Mouse (Mus musculus) midbrain, embryonic 13.5 days (tissue): ENCODE data around the gene Glrb. TPM values are rescaled to one million over a fixed set of nuclear protein-coding genes. Genes with fewer than 3 reads are reported as not detected.

Experiments used
- ATAC-seq: fragments of 200-750 bp; cut with Nextera tagmentation; 2 replicates; pipeline ENCODE4 v1.8.0; 2017; ENCODE audit warnings: mild to moderate bottlenecking, moderate TSS enrichment, moderate library complexity
- H3K27ac ChIP-seq: fragments of 300-500 bp; sonication (generic); 2 replicates; pipeline ENCODE4 v1.5.1; 2015; ENCODE audit warnings: inconsistent platforms, mild to moderate bottlenecking, moderate library complexity
- H3K27me3 ChIP-seq: fragments of 300-500 bp; sonication (generic); 2 replicates; pipeline ENCODE4 v1.6.1; 2015; ENCODE audit warnings: mild to moderate bottlenecking, inconsistent platforms
- H3K36me3 ChIP-seq: fragments of 300-500 bp; sonication (generic); 2 replicates; pipeline ENCODE4 v1.6.1; 2015; ENCODE audit warnings: mild to moderate bottlenecking, inconsistent platforms
- H3K4me1 ChIP-seq: fragments of 300-500 bp; sonication (generic); replicated peaks from 2 replicates; pipeline ENCODE4 v1.6.1; 2015; ENCODE audit warnings: inconsistent platforms
- H3K4me2 ChIP-seq: fragments of 300-500 bp; sonication (generic); replicated peaks from 2 replicates; pipeline ENCODE4 v1.6.1; 2015; ENCODE audit warnings: moderate library complexity, mild to moderate bottlenecking, inconsistent platforms
- H3K4me3 ChIP-seq: fragments of 300-500 bp; sonication (generic); replicated peaks from 2 replicates; pipeline ENCODE4 v1.5.1; 2015; ENCODE audit warnings: mild to moderate bottlenecking, inconsistent platforms
- H3K9ac ChIP-seq: fragments of 300-500 bp; sonication (generic); replicated peaks from 2 replicates; pipeline ENCODE4 v1.6.1; 2015; ENCODE audit warnings: mild to moderate bottlenecking, inconsistent platforms
- H3K9me3 ChIP-seq: fragments of 300-500 bp; sonication (generic); 2 replicates; pipeline ENCODE4 v1.6.1; 2016; ENCODE audit warnings: mild to moderate bottlenecking, inconsistent platforms
- WGBS: fragments of 180-500 bp; shearing (Covaris S2); methylation state at CpG from one replicate; pipeline ENCODE4 v1.1.7; 2015; 5-methylcytosine and 5-hydroxymethylcytosine counted together
- polyA plus RNA-seq: library from polyadenylated mRNA; unstranded; fragments of >200 nt; fragmentation: Nextera tagmentation; extraction: Ambion mirVana; gene quantifications from 2 replicates; pipeline ENCODE4 v1.2.1, GENCODE M21; 2015

The Glrb gene
- polyA plus RNA-seq, 1 experiment from 2014 or later = 12.7 TPM

- Histone ChIP-seq H3K27ac (no peak overlapping the region), H3K4me2 (no peak overlapping the region), H3K9me3 (no peaks in the 10 kb centered on the region), H3K9ac (no peak overlapping the region), H3K4me3 (no peak overlapping the region), H3K27me3 (no peaks in the 10 kb centered on the region), H3K36me3 (no peaks in the 10 kb centered on the region), H3K4me1 (0 out of 2 replicates have a peak, but pooled peaks cover 7% of the 10 kb centered on the region)
- no peak for ATAC-seq
- 41% methylated on average over 5 of the region's 5 CpGs for WGBS
Observed at GRCm38 (mm10) chr3:80878571-80878970, 34.9 kb downstream of the Glrb start.

DNA sequence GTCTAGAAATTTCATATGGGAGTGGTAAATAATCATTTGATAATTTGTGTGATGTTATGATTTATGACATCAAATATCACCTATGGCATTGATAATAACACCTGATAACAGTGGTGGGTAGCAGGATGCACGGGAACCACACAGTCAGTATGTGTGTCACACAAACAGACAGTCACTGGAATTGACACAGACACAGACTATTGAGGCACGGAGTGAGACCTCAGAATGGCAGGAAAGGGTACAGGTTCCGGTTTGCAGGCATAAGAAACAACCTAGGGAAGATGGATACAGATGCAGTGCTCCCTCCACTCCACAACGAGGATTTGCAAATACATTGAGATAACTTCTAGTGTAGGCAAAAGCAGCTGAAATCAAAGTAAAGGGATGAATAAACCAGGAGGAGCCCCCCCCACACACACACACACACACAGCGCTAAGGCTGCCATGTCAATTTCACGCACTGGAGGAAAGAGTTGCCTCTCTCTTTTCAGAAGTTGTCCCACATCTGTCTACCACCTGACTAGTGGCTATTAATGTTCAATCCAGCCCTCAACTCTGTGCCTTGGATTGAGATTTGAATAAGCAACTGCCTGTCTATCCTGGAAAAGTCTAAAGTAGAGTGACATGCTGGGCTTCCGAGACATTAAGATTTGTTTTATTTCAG lies 38.6 kb downstream of the Glrb start:
- Histone ChIP-seq H3K4me2 (no peak overlapping the region), H3K9ac (no peak overlapping the region), H3K27ac (no peak overlapping the region), H3K36me3 (no peaks in the 10 kb centered on the region), H3K4me3 (no peak overlapping the region), H3K27me3 (no peaks in the 10 kb centered on the region), H3K9me3 (no peaks in the 10 kb centered on the region), H3K4me1 (0 out of 2 replicates have a peak, but pooled peaks cover 4% of the 10 kb centered on the region)
- 68% methylated on average over 7 of the region's 7 CpGs for WGBS
- no peak for ATAC-seq

- ATAC-seq = no peak
- Histone ChIP-seq H3K4me2 (no peak overlapping the region), H3K27ac (no peak overlapping the region), H3K9ac (no peak overlapping the region), H3K27me3 (no peaks in the 10 kb centered on the region), H3K36me3 (no peaks in the 10 kb centered on the region), H3K9me3 (no peaks in the 10 kb centered on the region), H3K4me3 (no peak overlapping the region), H3K4me1 (0 out of 2 replicates have a peak, but pooled peaks cover 4% of the 10 kb centered on the region)
- WGBS = 57% methylated on average over 5 of the region's 5 CpGs
Observed at GRCm38 (mm10) chr3:80874081-80874480, 39.4 kb downstream of the Glrb start.

- Histone ChIP-seq H3K9ac (no peak overlapping the region), H3K27me3 (no peaks in the 10 kb centered on the region)
- ATAC-seq = no peak
Observed at GRCm38 (mm10) chr3:80871472-80872171, 41.8 kb downstream of the Glrb start.

DNA sequence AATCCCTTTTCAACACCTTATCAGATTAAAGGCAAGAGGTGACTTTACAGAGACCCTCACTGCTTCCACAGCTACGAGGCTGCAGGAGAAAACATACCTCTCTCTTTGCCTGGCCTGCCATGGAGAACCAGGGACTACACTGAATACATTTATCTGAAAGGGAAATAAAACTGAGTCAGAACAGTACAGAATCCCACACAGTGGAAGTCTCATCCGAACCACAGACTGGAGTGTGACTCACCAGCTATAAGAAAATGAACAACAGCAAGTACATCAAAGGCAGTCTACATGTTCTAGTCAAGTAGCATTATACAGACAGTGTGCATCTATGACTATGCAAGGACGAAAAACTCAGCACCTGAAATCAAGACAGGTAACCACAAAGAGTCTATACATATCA lies 46.1 kb downstream of the Glrb start:
- no peaks in the 10 kb centered on the region for H3K9me3 ChIP-seq
- no peak overlapping the region for H3K9ac ChIP-seq
- peaks cover 5% of the 10 kb centered on the region; the same call in 1 of the 2 replicates for H3K4me1 ChIP-seq
- ATAC-seq = no peak
- WGBS = 89% methylated on average over 3 of the region's 3 CpGs
- H3K27me3 ChIP-seq = no peaks in the 10 kb centered on the region
- H3K27ac ChIP-seq = no peak overlapping the region
- no peak overlapping the region for H3K4me3 ChIP-seq
- no peak overlapping the region for H3K4me2 ChIP-seq
- no peaks in the 10 kb centered on the region for H3K36me3 ChIP-seq

More at GRCm38 (mm10) chr3:80871472-80872171, 41.8 kb downstream of the Glrb start:
- no peak overlapping the region for H3K4me2 ChIP-seq
- no peak overlapping the region for H3K27ac ChIP-seq
- 0 out of 2 replicates have a peak, but pooled peaks cover 4% of the 10 kb centered on the region for H3K4me1 ChIP-seq
- 88% methylated on average over 1 of the region's 1 CpGs for WGBS
- H3K36me3 ChIP-seq = no peaks in the 10 kb centered on the region
- H3K9me3 ChIP-seq = no peaks in the 10 kb centered on the region
- no peak overlapping the region for H3K4me3 ChIP-seq

GRCm38 (mm10) chr3:80852912-80853507 lies 60.5 kb downstream of the Glrb start:
- Histone ChIP-seq H3K9ac (no peak overlapping the region), H3K27me3 (no peaks in the 10 kb centered on the region), H3K4me2 (no peak overlapping the region), H3K36me3 (no peaks in the 10 kb centered on the region), H3K27ac (no peak overlapping the region), H3K4me3 (no peak overlapping the region), H3K4me1 (no peaks in the 10 kb centered on the region), H3K9me3 (no peaks in the 10 kb centered on the region)
- WGBS = 91% methylated on average over 3 of the region's 3 CpGs
- ATAC-seq = no peak

DNA sequence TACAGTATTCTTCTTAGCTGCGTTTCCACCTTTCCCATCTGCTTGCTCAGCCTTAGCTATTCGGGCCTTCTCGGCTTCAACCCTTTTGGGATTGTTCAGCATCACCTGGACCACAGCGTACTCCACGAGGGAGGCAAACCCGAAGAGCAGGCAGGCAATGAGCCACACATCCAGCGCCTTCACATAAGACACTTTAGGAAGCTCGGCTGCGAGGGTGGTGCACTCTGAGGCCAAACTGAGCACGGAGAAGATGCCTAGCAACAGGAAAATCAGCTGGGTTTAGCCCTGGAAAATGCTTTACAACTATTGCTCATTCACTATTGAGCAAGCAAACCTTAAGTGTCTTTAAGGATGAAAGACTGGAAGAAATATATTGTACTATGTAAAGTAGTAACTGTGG lies 62.5 kb downstream of the Glrb start:
- Histone ChIP-seq H3K4me2 (no peak overlapping the region), H3K27ac (no peak overlapping the region)

GRCm38 (mm10) chr3:80845634-80846033 lies 67.8 kb downstream of the Glrb start:
- Histone ChIP-seq H3K4me1 (no peaks in the 10 kb centered on the region), H3K36me3 (no peaks in the 10 kb centered on the region), H3K27ac (no peak overlapping the region), H3K4me3 (no peak overlapping the region), H3K4me2 (no peak overlapping the region), H3K9me3 (no peaks in the 10 kb centered on the region), H3K27me3 (no peaks in the 10 kb centered on the region), H3K9ac (no peak overlapping the region)
- ATAC-seq = no peak
- WGBS = 97% methylated on average over 2 of the region's 2 CpGs

More for the DNA sequence above, 62.5 kb downstream of the Glrb start:
- Histone ChIP-seq H3K4me3 (no peak overlapping the region), H3K36me3 (no peaks in the 10 kb centered on the region), H3K4me1 (no peaks in the 10 kb centered on the region), H3K9me3 (no peaks in the 10 kb centered on the region), H3K27me3 (no peaks in the 10 kb centered on the region), H3K9ac (no peak overlapping the region)
- WGBS = 85% methylated on average over 10 of the region's 10 CpGs
- no peak for ATAC-seq

- ATAC-seq = no peak
- no peaks in the 10 kb centered on the region for H3K9me3 ChIP-seq
- 87% methylated on average over 5 of the region's 5 CpGs for WGBS
Observed at GRCm38 (mm10) chr3:80839845-80840244, 73.6 kb downstream of the Glrb start.

GRCm38 (mm10) chr3:80837583-80837982 lies 75.9 kb downstream of the Glrb start:
- Histone ChIP-seq H3K4me1 (no peaks in the 10 kb centered on the region), H3K36me3 (no peaks in the 10 kb centered on the region), H3K27ac (no peak overlapping the region), H3K4me2 (no peak overlapping the region), H3K9ac (no peak overlapping the region), H3K4me3 (no peak overlapping the region), H3K27me3 (no peaks in the 10 kb centered on the region), H3K9me3 (no peaks in the 10 kb centered on the region)
- no peak for ATAC-seq
- WGBS = 66% methylated on average over 3 of the region's 3 CpGs

More at GRCm38 (mm10) chr3:80839845-80840244, 73.6 kb downstream of the Glrb start:
- no peak overlapping the region for H3K4me3 ChIP-seq
- H3K36me3 ChIP-seq = no peaks in the 10 kb centered on the region
- H3K4me1 ChIP-seq = no peaks in the 10 kb centered on the region
- H3K4me2 ChIP-seq = no peak overlapping the region
- H3K27ac ChIP-seq = no peak overlapping the region
- no peak overlapping the region for H3K9ac ChIP-seq
- no peaks in the 10 kb centered on the region for H3K27me3 ChIP-seq

DNA sequence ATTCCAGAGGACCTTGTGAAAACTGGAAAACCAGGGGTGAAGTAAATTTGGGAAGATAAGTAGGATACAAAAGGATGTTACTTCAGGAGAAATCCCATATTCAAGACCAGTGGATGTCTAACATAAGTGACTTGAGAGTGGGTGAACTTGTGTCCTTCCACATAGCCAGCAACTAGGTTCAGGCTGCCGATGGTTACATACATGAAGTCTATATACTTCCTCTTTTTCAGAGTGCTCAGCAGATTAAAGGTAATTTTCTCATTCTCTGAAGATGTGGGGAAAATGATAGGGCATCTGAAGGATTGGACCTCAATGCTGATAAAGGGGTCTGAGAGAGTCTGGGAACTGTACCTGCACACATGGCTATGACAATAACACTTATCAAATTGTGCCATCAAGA lies 89.5 kb downstream of the Glrb start:
- Histone ChIP-seq H3K4me2 (no peak overlapping the region), H3K9me3 (no peaks in the 10 kb centered on the region), H3K27ac (no peak overlapping the region), H3K4me3 (no peak overlapping the region), H3K4me1 (no peaks in the 10 kb centered on the region), H3K36me3 (no peaks in the 10 kb centered on the region), H3K27me3 (no peaks in the 10 kb centered on the region), H3K9ac (no peak overlapping the region)
- ATAC-seq = no peak
- whole genome bisulfite sequencing = 100% methylated on average over 1 of the region's 1 CpGs

GRCm38 (mm10) chr3:80818619-80819018 lies 94.8 kb downstream of the Glrb start:
- no peak overlapping the region for H3K4me3 ChIP-seq
- no peak for ATAC-seq
- no peaks in the 10 kb centered on the region for H3K4me1 ChIP-seq
- no peak overlapping the region for H3K27ac ChIP-seq
- H3K9me3 ChIP-seq = no peaks in the 10 kb centered on the region
- H3K36me3 ChIP-seq = no peaks in the 10 kb centered on the region
- no peak overlapping the region for H3K9ac ChIP-seq
- WGBS = 100% methylated on average over 1 of the region's 1 CpGs
- H3K4me2 ChIP-seq = no peak overlapping the region
- H3K27me3 ChIP-seq = no peaks in the 10 kb centered on the region
